Mouse (Mus musculus) CH12.LX (cell line): ENCODE data around the gene Tulp1. TPM values are rescaled to one million over a fixed set of nuclear protein-coding genes. Genes with fewer than 3 reads are reported as not detected.
"Not testable (repeated sequence)": the region's sequence is repeated elsewhere in the genome, so short reads cannot be mapped to it uniquely, and the experiment has no call there.

Experiments used
- DNase-seq: peaks from one replicate; pipeline ENCODE4 v3.0.0-alpha.2; 2013; ENCODE audit errors: extremely low read depth
- H3K27ac ChIP-seq: 2 replicates; pipeline ENCODE4 v1.5.1; 2012; ENCODE audit warnings: low read depth, mild to moderate bottlenecking, control low read depth, moderate library complexity; ENCODE audit not compliant: insufficient read depth
- H3K27me3 ChIP-seq: replicated peaks from 2 replicates; pipeline ENCODE3; 2012; ENCODE audit warnings: inconsistent platforms
- H3K36me3 ChIP-seq, 2 experiments: replicated peaks in 1 of 2; 2 replicates each; pipeline versions ENCODE3 to v1.6.1; 2012; ENCODE audit warnings: inconsistent platforms in 1 of 2, low read length in 1 of 2, mild to moderate bottlenecking in 1 of 2, mixed read lengths in 1 of 2, moderate library complexity in 1 of 2; ENCODE audit not compliant: control insufficient read depth in 1 of 2, insufficient read depth in 1 of 2
- H3K4me1 ChIP-seq, 2 experiments: 2 replicates each; pipeline ENCODE4 v1.6.1; 2012; ENCODE audit warnings: inconsistent platforms in 1 of 2, moderate library complexity in 1 of 2; ENCODE audit not compliant: insufficient read depth in 2 of 2, control insufficient read depth in 1 of 2
- H3K4me2 ChIP-seq: 2 replicates; pipeline ENCODE4 v1.6.1; 2012; ENCODE audit warnings: low read depth, mild to moderate bottlenecking, control low read depth; ENCODE audit not compliant: poor library complexity, insufficient read depth, severe bottlenecking
- H3K4me3 ChIP-seq, 3 experiments: fragments of 150-350 bp in 1 of 3; sonication (generic) in 1 of 3; replicated peaks in 1 of 3; 2 replicates each; pipeline versions ENCODE3 to v1.5.1; 2011 to 2012; ENCODE audit warnings: low read depth in 2 of 3, low read length in 2 of 3, mild to moderate bottlenecking in 2 of 3, moderate library complexity in 2 of 3, control low read depth in 1 of 3, improper control_type of control experiment in 1 of 3, inconsistent platforms in 1 of 3, mixed read lengths in 1 of 3; ENCODE audit not compliant: poor library complexity in 1 of 3
- H3K79me2 ChIP-seq: replicated peaks from 2 replicates; pipeline ENCODE4 v1.6.1; 2012; ENCODE audit warnings: mild to moderate bottlenecking, moderate library complexity; ENCODE audit not compliant: control insufficient read depth, poor library complexity, insufficient read depth, severe bottlenecking; ENCODE audit errors: extremely low read depth
- H3K9ac ChIP-seq: 2 replicates; pipeline ENCODE4 v1.6.1; 2012; ENCODE audit warnings: low read depth, mild to moderate bottlenecking, control low read depth, moderate library complexity; ENCODE audit not compliant: insufficient read depth
- H3K9me3 ChIP-seq: replicated peaks from 2 replicates; pipeline ENCODE3; 2012; ENCODE audit warnings: low read length, inconsistent platforms, mixed read lengths
- BHLHE40 ChIP-seq: IDR thresholded peaks from 2 replicates; pipeline ENCODE4 v1.6.1; 2011; ENCODE audit warnings: mild to moderate bottlenecking, low read depth, low read length, improper control_type of control experiment
- CHD1 ChIP-seq: IDR thresholded peaks from 2 replicates; pipeline ENCODE4 v1.6.1; 2012; ENCODE audit warnings: low read depth, low read length, improper control_type of control experiment, inconsistent platforms
- CTCF ChIP-seq, 2 experiments: IDR thresholded peaks in 1 of 2; conservative IDR thresholded peaks in 1 of 2; 2 replicates each; pipeline ENCODE4 v1.5.1; 2011 to 2012; ENCODE audit warnings: low read depth in 2 of 2, low read length in 2 of 2, improper control_type of control experiment in 1 of 2, inconsistent platforms in 1 of 2, mild to moderate bottlenecking in 1 of 2, moderate library complexity in 1 of 2
- EP300 ChIP-seq: IDR thresholded peaks from 2 replicates; pipeline ENCODE4 v1.6.1; 2011; ENCODE audit warnings: low read length, improper control_type of control experiment
- MAX ChIP-seq: IDR thresholded peaks from 2 replicates; pipeline ENCODE4 v1.6.1; 2011; ENCODE audit warnings: low read length, improper control_type of control experiment
- SIN3A ChIP-seq: IDR thresholded peaks from 2 replicates; pipeline ENCODE4 v1.6.1; 2012; ENCODE audit warnings: low read length, improper control_type of control experiment, inconsistent platforms
- UBTF ChIP-seq: IDR thresholded peaks from 2 replicates; pipeline ENCODE4 v1.6.1; 2012; ENCODE audit warnings: low read depth, mild to moderate bottlenecking, inconsistent platforms, low read length, improper control_type of control experiment, moderate library complexity
- ZC3H11A ChIP-seq: IDR thresholded peaks from 2 replicates; pipeline ENCODE4 v1.6.1; 2012; ENCODE audit warnings: low read depth, mild to moderate bottlenecking, inconsistent platforms, low read length, improper control_type of control experiment
- ZMIZ1 ChIP-seq: IDR thresholded peaks from 2 replicates; pipeline ENCODE4 v1.6.1; 2012; ENCODE audit warnings: low read depth, mild to moderate bottlenecking, inconsistent platforms, low read length, improper control_type of control experiment
- ZNF384 ChIP-seq: IDR thresholded peaks from 2 replicates; pipeline ENCODE4 v1.6.1; 2012; ENCODE audit warnings: low read depth, low read length, improper control_type of control experiment, inconsistent platforms
- dilution Hi-C: fragments of 300-500 bp; cut with MboI; formaldehyde crosslinking; loops from 2 replicates; pipeline ENCODE4 v1.14.3; 2020; ENCODE audit warnings: low sequenced_read_pairs; ENCODE audit not compliant: extremely low pct_unique_long_range_greater_than_20kb, extremely low pct_ligation_motif_present
- in situ Hi-C: fragments of 300-500 bp; cut with MboI; formaldehyde crosslinking; loops from 3 replicates; pipeline ENCODE4 v1.14.3; 2019; ENCODE audit warnings: low sequenced_read_pairs, low pct_ligation_motif_present, low pct_unique_long_range_greater_than_20kb, mixed read lengths
- polyA plus RNA-seq: library from polyadenylated mRNA; unstranded; fragments of >175 nt; gene quantifications from 2 replicates; pipeline ENCODE4 v1.2.1, GENCODE M21; 2012; ENCODE audit warnings: low read depth; ENCODE audit not compliant: insufficient read length
- total RNA-seq, 2 experiments: library from RNA; depleted of rRNA; stranded (reverse); fragments of 300-350 nt in 1 of 2; fragments of >200 nt in 1 of 2; gene quantifications; 2 replicates each; pipeline ENCODE4 v1.2.3; 2012 to 2014

Gene Tulp1
- total and polyA plus RNA-seq, 3 experiments = not detected

GRCm38 (mm10) chr17:28361921-28362652 lies 2.9 kb downstream of the Tulp1 start:
- H3K36me3 ChIP-seq = no peaks in the 10 kb centered on the region
- no peak overlapping the region for H3K9ac ChIP-seq
- peaks cover 70% of the 10 kb centered on the region for H3K27me3 ChIP-seq
- H3K27ac ChIP-seq = no peak overlapping the region
- no peak for TF ChIP-seq SIN3A
- 0 out of 2 replicates have a peak, but pooled peaks have one; percentile 27 for TF ChIP-seq ZNF384
- no peak for TF ChIP-seq UBTF
- peak overlapping the region; percentile 61; the same call in 1 of the 2 replicates for H3K4me2 ChIP-seq
- no peaks in the 10 kb centered on the region for H3K79me2 ChIP-seq
- peaks cover 2 to 4% of the 10 kb centered on the region in 2 experiments; a peak in 1 of 4 replicates for H3K4me1 ChIP-seq
- dilution Hi-C loops (no loop called here), in situ Hi-C loops (no loop called here)
- DNase-seq = no peak
- no peaks in the 10 kb centered on the region for H3K9me3 ChIP-seq
- no peak overlapping the region for H3K4me3 ChIP-seq

- Histone ChIP-seq H3K79me2 (no peaks in the 10 kb centered on the region), H3K9ac (no peak overlapping the region), H3K4me2 (no peak overlapping the region), H3K36me3 (no peaks in the 10 kb centered on the region), H3K27me3 (peaks cover 77% of the 10 kb centered on the region), H3K4me1 (peaks cover 2 to 4% of the 10 kb centered on the region in 2 experiments; a peak in 1 of 4 replicates), H3K4me3 (no peak overlapping the region), H3K27ac (no peak overlapping the region), H3K9me3 (no peaks in the 10 kb centered on the region)
- DNase-seq = no peak
- TF ChIP-seq MAX = no peak
- TF ChIP-seq EP300 = no peak
- TF ChIP-seq UBTF = no peak
- no peak for TF ChIP-seq ZC3H11A
- no peak for TF ChIP-seq CTCF (conservative IDR thresholded peaks at IDR 0.05 in 1 of 2, IDR thresholded peaks at IDR 0.05 in 1 of 2; ENCODE audit: low read depth in 2 of 2, low read length in 2 of 2)
- no peak for TF ChIP-seq CHD1
- no peak for TF ChIP-seq ZMIZ1
- TF ChIP-seq BHLHE40 = no peak
- in situ Hi-C loops = no loop called here
- dilution Hi-C loops = no loop called here
These were observed 4.3 kb downstream of the Tulp1 start for GRCm38 (mm10) chr17:28360531-28361277.

DNA sequence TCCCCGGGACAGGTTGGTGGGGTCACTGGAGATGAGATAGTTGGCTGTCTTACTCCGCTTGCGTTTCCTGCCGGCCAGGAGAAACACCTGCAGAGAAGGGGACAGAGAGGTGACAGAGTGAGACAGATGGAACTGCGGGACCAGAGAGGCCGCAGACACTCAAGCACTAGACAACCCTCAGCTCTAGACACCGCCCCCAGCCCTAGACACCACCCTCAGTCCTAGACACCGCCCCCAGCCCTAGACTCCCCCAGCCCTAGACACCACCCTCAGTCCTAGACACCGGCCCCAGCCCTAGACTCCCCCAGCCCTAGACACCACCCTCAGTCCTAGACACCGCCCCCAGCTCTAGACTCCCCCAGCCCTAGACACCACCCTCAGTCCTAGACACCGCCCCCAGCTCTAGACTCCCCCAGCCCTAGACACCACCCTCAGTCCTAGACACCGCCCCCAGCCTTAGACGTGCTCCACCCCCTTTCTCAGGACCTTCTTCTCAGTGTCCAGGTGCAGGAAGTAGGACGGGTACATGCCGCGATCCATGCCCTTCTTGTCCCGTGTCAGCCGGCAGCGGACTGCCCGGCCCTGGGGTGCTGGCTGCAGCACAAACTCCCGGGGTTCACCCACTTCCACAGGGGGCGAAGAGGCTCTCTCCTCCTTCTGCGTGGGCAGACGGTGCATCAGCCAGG lies 6.3 kb downstream of the Tulp1 start:
- in situ Hi-C loops, H3K27ac ChIP-seq, DNase-seq, H3K4me1 ChIP-seq, dilution Hi-C loops, H3K9ac ChIP-seq, H3K9me3 ChIP-seq, H3K79me2 ChIP-seq, H3K36me3 ChIP-seq, H3K4me2 ChIP-seq, H3K4me3 ChIP-seq: not testable (repeated sequence)
- peaks cover 79% of the 10 kb centered on the region for H3K27me3 ChIP-seq
